Mouse (Mus musculus) hindbrain, embryonic 13.5 days (tissue): ENCODE data around the gene Tec. TPM values are rescaled to one million over a fixed set of nuclear protein-coding genes. Genes with fewer than 3 reads are reported as not detected.
A peak's percentile ranks its signal among the peaks of the same experiment; 100 is the strongest.

ENCODE experiments used
- ATAC-seq: fragments of 200-750 bp; cut with Nextera tagmentation; 2 replicates; pipeline ENCODE4 v1.8.0; 2017; ENCODE audit warnings: moderate TSS enrichment; ENCODE audit not compliant: low FRiP score
- H3K27ac ChIP-seq: fragments of 300-500 bp; sonication (generic); 2 replicates; pipeline ENCODE4 v1.5.1; 2015; ENCODE audit warnings: inconsistent platforms, mild to moderate bottlenecking, moderate library complexity
- H3K27me3 ChIP-seq: fragments of 300-500 bp; sonication (generic); 2 replicates; pipeline ENCODE4 v1.6.1; 2015; ENCODE audit warnings: mild to moderate bottlenecking, inconsistent platforms
- H3K36me3 ChIP-seq: fragments of 300-500 bp; sonication (generic); 2 replicates; pipeline ENCODE4 v1.6.1; 2015; ENCODE audit warnings: mild to moderate bottlenecking, inconsistent platforms
- H3K4me1 ChIP-seq: fragments of 300-500 bp; sonication (generic); replicated peaks from 2 replicates; pipeline ENCODE4 v1.6.1; 2015; ENCODE audit warnings: inconsistent platforms
- H3K4me2 ChIP-seq: fragments of 300-500 bp; sonication (generic); 2 replicates; pipeline ENCODE4 v1.6.1; 2015; ENCODE audit warnings: inconsistent platforms, mild to moderate bottlenecking, moderate library complexity
- H3K4me3 ChIP-seq: fragments of 300-500 bp; sonication (generic); 2 replicates; pipeline ENCODE4 v1.5.1; 2015; ENCODE audit warnings: mild to moderate bottlenecking, inconsistent platforms
- H3K9ac ChIP-seq: fragments of 300-500 bp; sonication (generic); 2 replicates; pipeline ENCODE4 v1.6.1; 2015; ENCODE audit warnings: mild to moderate bottlenecking, inconsistent platforms
- H3K9me3 ChIP-seq: fragments of 300-500 bp; sonication (generic); 2 replicates; pipeline ENCODE4 v1.6.1; 2016; ENCODE audit warnings: inconsistent platforms
- WGBS: fragments of 180-500 bp; shearing (Covaris S2); methylation state at CpG from one replicate; pipeline ENCODE4 v1.1.7; 2015; 5-methylcytosine and 5-hydroxymethylcytosine counted together
- polyA plus RNA-seq: library from polyadenylated mRNA; unstranded; fragments of >200 nt; fragmentation: Nextera tagmentation; extraction: Ambion mirVana; gene quantifications from 2 replicates; pipeline ENCODE4 v1.2.1, GENCODE M21; 2015

The Tec gene
- polyA plus RNA-seq, 1 experiment from 2014 or later: 9.8 TPM

GRCm38 (mm10) chr5:72784719-72785118, 83.6 kb downstream of the Tec start:
- WGBS: 86% methylated on average over 3 of the region's 3 CpGs
- Histone ChIP-seq H3K27me3 (no peaks in the 10 kb centered on the region), H3K27ac (no peak overlapping the region), H3K9me3 (no peaks in the 10 kb centered on the region), H3K9ac (no peak overlapping the region), H3K4me2 (no peak overlapping the region), H3K36me3 (no peaks in the 10 kb centered on the region), H3K4me3 (no peak overlapping the region), H3K4me1 (no peaks in the 10 kb centered on the region)
- ATAC-seq: no peak

GRCm38 (mm10) chr5:72783957-72784356, 84.3 kb downstream of the Tec start:
- Histone ChIP-seq H3K9me3 (no peaks in the 10 kb centered on the region), H3K4me2 (no peak overlapping the region), H3K27ac (no peak overlapping the region), H3K4me3 (no peak overlapping the region), H3K27me3 (no peaks in the 10 kb centered on the region), H3K4me1 (no peaks in the 10 kb centered on the region), H3K36me3 (no peaks in the 10 kb centered on the region), H3K9ac (no peak overlapping the region)
- no peak for ATAC-seq
- 73% methylated on average over 8 of the region's 8 CpGs for WGBS

GRCm38 (mm10) chr5:72783123-72783522, 85.2 kb downstream of the Tec start:
- 95% methylated on average over 7 of the region's 7 CpGs for WGBS
- H3K36me3 ChIP-seq: no peaks in the 10 kb centered on the region
- ATAC-seq: no peak
- no peak overlapping the region for H3K27ac ChIP-seq
- H3K4me2 ChIP-seq: no peak overlapping the region
- no peaks in the 10 kb centered on the region for H3K4me1 ChIP-seq
- H3K9me3 ChIP-seq: no peaks in the 10 kb centered on the region
- no peaks in the 10 kb centered on the region for H3K27me3 ChIP-seq
- H3K4me3 ChIP-seq: no peak overlapping the region
- H3K9ac ChIP-seq: no peak overlapping the region

GRCm38 (mm10) chr5:72781776-72782175, 86.5 kb downstream of the Tec start:
- Histone ChIP-seq H3K4me2 (no peak overlapping the region), H3K9me3 (no peaks in the 10 kb centered on the region), H3K27me3 (no peaks in the 10 kb centered on the region), H3K4me1 (no peaks in the 10 kb centered on the region), H3K9ac (no peak overlapping the region), H3K27ac (no peak overlapping the region), H3K4me3 (no peak overlapping the region), H3K36me3 (no peaks in the 10 kb centered on the region)
- 89% methylated on average over 11 of the region's 11 CpGs for WGBS
- ATAC-seq: no peak

GRCm38 (mm10) chr5:72776595-72776994, 91.7 kb downstream of the Tec start:
- no peaks in the 10 kb centered on the region for H3K9me3 ChIP-seq
- ATAC-seq: no peak
- H3K9ac ChIP-seq: no peak overlapping the region
- H3K4me3 ChIP-seq: no peak overlapping the region
- H3K27ac ChIP-seq: no peak overlapping the region
- H3K4me2 ChIP-seq: no peak overlapping the region
- H3K36me3 ChIP-seq: no peaks in the 10 kb centered on the region
- WGBS: 88% methylated on average over 2 of the region's 2 CpGs
- H3K4me1 ChIP-seq: no peaks in the 10 kb centered on the region
- H3K27me3 ChIP-seq: no peaks in the 10 kb centered on the region

- WGBS: 80% methylated on average over 2 of the region's 2 CpGs
- H3K4me2 ChIP-seq: no peak overlapping the region
- H3K27me3 ChIP-seq: no peaks in the 10 kb centered on the region
- H3K27ac ChIP-seq: no peak overlapping the region
- H3K9ac ChIP-seq: no peak overlapping the region
- ATAC-seq: no peak
- H3K4me3 ChIP-seq: no peak overlapping the region
- H3K4me1 ChIP-seq: no peaks in the 10 kb centered on the region
- H3K36me3 ChIP-seq: no peaks in the 10 kb centered on the region
- no peaks in the 10 kb centered on the region for H3K9me3 ChIP-seq
Observed at GRCm38 (mm10) chr5:72776127-72776526, 92.2 kb downstream of the Tec start.

GRCm38 (mm10) chr5:72769841-72770240, 98.4 kb downstream of the Tec start:
- Histone ChIP-seq H3K36me3 (no peaks in the 10 kb centered on the region), H3K4me1 (no peaks in the 10 kb centered on the region), H3K9me3 (no peaks in the 10 kb centered on the region), H3K4me2 (no peak overlapping the region), H3K27ac (no peak overlapping the region), H3K27me3 (no peaks in the 10 kb centered on the region), H3K9ac (no peak overlapping the region), H3K4me3 (no peak overlapping the region)
- WGBS: 82% methylated on average over 6 of the region's 6 CpGs
- no peak for ATAC-seq

- 92% methylated on average over 5 of the region's 5 CpGs for WGBS
- Histone ChIP-seq H3K9me3 (no peaks in the 10 kb centered on the region), H3K9ac (no peak overlapping the region), H3K27ac (no peak overlapping the region), H3K4me3 (no peak overlapping the region), H3K27me3 (no peaks in the 10 kb centered on the region), H3K4me1 (no peaks in the 10 kb centered on the region; the same call in 1 of the 2 replicates), H3K4me2 (no peak overlapping the region), H3K36me3 (0 out of 2 replicates have a peak, but pooled peaks cover 3% of the 10 kb centered on the region)
- ATAC-seq: no peak
Observed at GRCm38 (mm10) chr5:72763546-72763945, 104.7 kb downstream of the Tec start.

- Histone ChIP-seq H3K4me2 (no peak overlapping the region), H3K36me3 (0 out of 2 replicates have a peak, but pooled peaks cover 3% of the 10 kb centered on the region), H3K9ac (no peak overlapping the region), H3K9me3 (no peaks in the 10 kb centered on the region), H3K27ac (no peak overlapping the region), H3K27me3 (no peaks in the 10 kb centered on the region), H3K4me1 (no peaks in the 10 kb centered on the region; the same call in 1 of the 2 replicates), H3K4me3 (no peak overlapping the region)
- ATAC-seq: no peak
- WGBS: 66% methylated on average over 3 of the region's 3 CpGs
Observed at GRCm38 (mm10) chr5:72763025-72763424, 105.3 kb downstream of the Tec start.

GRCm38 (mm10) chr5:72761758-72762157, 106.5 kb downstream of the Tec start:
- H3K4me3 ChIP-seq: no peak overlapping the region
- H3K36me3 ChIP-seq: 0 out of 2 replicates have a peak, but pooled peaks cover 3% of the 10 kb centered on the region
- H3K9me3 ChIP-seq: no peaks in the 10 kb centered on the region
- H3K9ac ChIP-seq: no peak overlapping the region
- no peak overlapping the region for H3K4me2 ChIP-seq
- no peaks in the 10 kb centered on the region for H3K27me3 ChIP-seq
- 37% methylated on average over 5 of the region's 5 CpGs for WGBS
- no peaks in the 10 kb centered on the region; the same call in 1 of the 2 replicates for H3K4me1 ChIP-seq
- ATAC-seq: no peak
- H3K27ac ChIP-seq: no peak overlapping the region

- 0 out of 2 replicates have a peak, but pooled peaks cover 3% of the 10 kb centered on the region for H3K36me3 ChIP-seq
- no peak overlapping the region for H3K27ac ChIP-seq
- WGBS: 86% methylated on average over 5 of the region's 5 CpGs
- no peaks in the 10 kb centered on the region; the same call in 1 of the 2 replicates for H3K4me1 ChIP-seq
- H3K27me3 ChIP-seq: no peaks in the 10 kb centered on the region
- H3K9ac ChIP-seq: no peak overlapping the region
- H3K4me3 ChIP-seq: no peak overlapping the region
- no peak for ATAC-seq
- H3K9me3 ChIP-seq: no peaks in the 10 kb centered on the region
- no peak overlapping the region for H3K4me2 ChIP-seq
Observed at GRCm38 (mm10) chr5:72761237-72761636, 107.0 kb downstream of the Tec start.

GRCm38 (mm10) chr5:72758925-72759924, 109.1 kb downstream of the Tec start:
- no peak overlapping the region for H3K4me3 ChIP-seq
- H3K27ac ChIP-seq: no peak overlapping the region
- H3K4me2 ChIP-seq: no peak overlapping the region
- H3K27me3 ChIP-seq: no peaks in the 10 kb centered on the region
- no peaks in the 10 kb centered on the region; the same call in 1 of the 2 replicates for H3K4me1 ChIP-seq
- H3K9ac ChIP-seq: no peak overlapping the region
- 80% methylated on average over 13 of the region's 13 CpGs for WGBS
- no peaks in the 10 kb centered on the region for H3K9me3 ChIP-seq
- ATAC-seq: peak; percentile 41; the same call in 1 of the 2 replicates
- H3K36me3 ChIP-seq: 0 out of 2 replicates have a peak, but pooled peaks cover 3% of the 10 kb centered on the region
